Mouse (Mus musculus): ENCODE results near the gene Trpm8. TPM values are rescaled to one million over a fixed set of nuclear protein-coding genes. Genes with fewer than 3 reads are reported as not detected.
A peak's percentile ranks its signal among the peaks of the same experiment; 100 is the strongest.

Trpm8 gene
- polyA plus RNA-seq, 1 experiment from 2014 or later: not detected

DNA sequence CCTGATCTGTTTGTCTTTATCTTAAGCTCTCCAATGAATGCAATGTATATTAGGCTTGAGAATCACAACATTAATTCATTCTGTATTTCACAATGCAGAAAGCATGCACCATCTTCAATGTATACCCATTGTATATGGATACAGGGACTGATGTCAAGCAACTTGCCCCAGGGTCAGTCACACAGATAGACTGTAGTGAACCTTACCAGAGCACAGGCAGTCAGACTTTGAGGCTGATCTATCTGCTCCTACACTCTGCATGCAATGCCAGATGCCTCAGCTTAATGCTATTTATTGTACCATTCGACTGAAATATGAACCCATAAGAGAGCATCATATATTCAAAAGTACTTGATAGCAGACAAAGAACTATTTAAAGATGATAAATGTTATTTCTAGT, 13.1 kb downstream of the Trpm8 start:
- no peak overlapping the region for H3K27ac ChIP-seq
- no peak overlapping the region for H3K9ac ChIP-seq
- H3K27me3 ChIP-seq: no peaks in the 10 kb centered on the region
- no peaks in the 10 kb centered on the region for H3K36me3 ChIP-seq (replicated peaks)
- no peak for ATAC-seq (ENCODE audit: low FRiP score)
- no peaks in the 10 kb centered on the region for H3K4me1 ChIP-seq
- no peak overlapping the region for H3K4me2 ChIP-seq
- no peak overlapping the region for H3K4me3 ChIP-seq (replicated peaks)
- peaks cover 70% of the 10 kb centered on the region for H3K9me3 ChIP-seq
- WGBS: 74% methylated on average over 1 of the region's 1 CpGs

DNA sequence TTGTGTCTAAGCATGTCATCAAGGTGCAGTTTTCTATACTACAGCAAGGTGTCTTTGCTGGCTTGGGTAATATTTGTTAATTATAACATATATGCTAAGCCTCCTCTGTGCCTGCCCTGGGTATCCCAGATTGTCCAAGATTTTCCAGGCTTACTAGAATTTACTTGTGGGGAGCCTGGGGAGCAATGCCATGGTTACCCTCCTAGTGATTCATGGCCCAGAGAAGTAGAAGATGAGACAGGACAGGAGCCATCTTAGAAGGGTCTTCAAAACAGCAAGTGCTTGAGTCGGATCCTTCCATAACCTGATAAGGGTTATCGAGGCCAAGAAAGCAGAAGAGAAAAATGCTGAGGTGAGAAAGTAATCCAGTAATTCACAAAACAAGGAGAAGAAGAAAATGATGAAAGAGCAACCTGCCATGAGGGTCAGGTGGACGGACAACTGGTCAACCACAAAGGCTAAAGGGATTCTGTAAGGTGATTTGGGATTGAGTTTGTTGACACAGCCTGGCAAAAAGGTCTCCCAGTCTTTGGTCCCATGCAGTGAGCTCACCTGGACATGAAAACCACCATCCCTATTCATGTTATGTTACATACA, 14.0 kb downstream of the Trpm8 start:
- no peaks in the 10 kb centered on the region for H3K4me1 ChIP-seq
- H3K27ac ChIP-seq: no peak overlapping the region
- H3K27me3 ChIP-seq: no peaks in the 10 kb centered on the region
- WGBS: 63% methylated on average over 3 of the region's 3 CpGs
- ATAC-seq (ENCODE audit: low FRiP score): no peak
- H3K4me2 ChIP-seq: no peak overlapping the region
- no peaks in the 10 kb centered on the region for H3K36me3 ChIP-seq (replicated peaks)
- H3K9ac ChIP-seq: no peak overlapping the region
- no peak overlapping the region for H3K4me3 ChIP-seq (replicated peaks)
- peaks cover 70% of the 10 kb centered on the region for H3K9me3 ChIP-seq

DNA sequence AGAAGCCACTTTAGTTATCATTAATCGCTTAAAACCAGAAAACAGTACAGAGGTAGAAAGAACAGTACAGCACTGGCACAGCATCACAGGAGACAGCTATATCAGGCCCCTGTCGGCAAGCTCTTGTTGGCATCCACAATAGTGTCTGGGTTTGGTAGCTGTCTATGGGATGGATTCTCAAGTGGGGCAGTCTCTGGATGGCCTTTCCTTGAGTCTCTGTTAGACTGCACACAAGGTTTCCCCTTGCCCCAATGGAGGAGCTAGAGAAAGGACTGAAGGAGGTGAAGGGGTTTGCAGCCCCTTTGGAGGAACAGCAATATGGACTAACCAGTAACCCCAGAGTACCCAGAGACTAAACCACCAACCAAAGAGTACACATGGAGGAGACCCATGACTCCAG, 14.6 kb downstream of the Trpm8 start:
- no peaks in the 10 kb centered on the region for H3K27me3 ChIP-seq
- H3K4me2 ChIP-seq: no peak overlapping the region
- no peak overlapping the region for H3K9ac ChIP-seq
- no peak overlapping the region for H3K27ac ChIP-seq
- peaks cover 68% of the 10 kb centered on the region for H3K9me3 ChIP-seq
- no peaks in the 10 kb centered on the region for H3K4me1 ChIP-seq
- 56% methylated on average over 2 of the region's 2 CpGs for WGBS
- no peak overlapping the region for H3K4me3 ChIP-seq (replicated peaks)
- no peak for ATAC-seq (ENCODE audit: low FRiP score)
- H3K36me3 ChIP-seq (replicated peaks): no peaks in the 10 kb centered on the region

DNA sequence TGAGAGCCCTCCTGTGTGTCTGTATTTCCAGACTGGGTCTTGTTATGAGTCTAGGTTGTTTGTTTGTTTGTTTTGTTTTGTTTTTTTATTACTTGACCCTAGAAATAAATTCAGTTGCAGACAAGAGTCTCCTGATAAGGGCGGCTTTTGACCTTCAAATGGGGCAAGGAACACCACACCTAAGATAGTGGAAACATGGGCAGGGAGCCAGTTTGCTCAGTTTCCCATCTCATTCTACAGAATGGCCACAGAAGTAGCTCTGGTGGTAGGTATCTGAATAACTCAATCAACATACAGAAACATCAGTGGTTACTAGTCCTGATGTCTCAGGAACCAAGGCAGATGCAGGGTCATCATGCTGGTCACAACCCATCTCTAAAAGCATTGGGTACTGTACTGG, 17.2 kb downstream of the Trpm8 start:
- WGBS: 15% methylated on average over 1 of the region's 1 CpGs
- H3K9ac ChIP-seq: no peak overlapping the region
- ATAC-seq (ENCODE audit: low FRiP score): no peak
- no peak overlapping the region for H3K4me2 ChIP-seq
- H3K27ac ChIP-seq: no peak overlapping the region
- no peaks in the 10 kb centered on the region for H3K4me1 ChIP-seq
- no peaks in the 10 kb centered on the region for H3K36me3 ChIP-seq (replicated peaks)
- no peak overlapping the region for H3K4me3 ChIP-seq (replicated peaks)
- H3K9me3 ChIP-seq: peaks cover 69% of the 10 kb centered on the region
- no peaks in the 10 kb centered on the region for H3K27me3 ChIP-seq

DNA sequence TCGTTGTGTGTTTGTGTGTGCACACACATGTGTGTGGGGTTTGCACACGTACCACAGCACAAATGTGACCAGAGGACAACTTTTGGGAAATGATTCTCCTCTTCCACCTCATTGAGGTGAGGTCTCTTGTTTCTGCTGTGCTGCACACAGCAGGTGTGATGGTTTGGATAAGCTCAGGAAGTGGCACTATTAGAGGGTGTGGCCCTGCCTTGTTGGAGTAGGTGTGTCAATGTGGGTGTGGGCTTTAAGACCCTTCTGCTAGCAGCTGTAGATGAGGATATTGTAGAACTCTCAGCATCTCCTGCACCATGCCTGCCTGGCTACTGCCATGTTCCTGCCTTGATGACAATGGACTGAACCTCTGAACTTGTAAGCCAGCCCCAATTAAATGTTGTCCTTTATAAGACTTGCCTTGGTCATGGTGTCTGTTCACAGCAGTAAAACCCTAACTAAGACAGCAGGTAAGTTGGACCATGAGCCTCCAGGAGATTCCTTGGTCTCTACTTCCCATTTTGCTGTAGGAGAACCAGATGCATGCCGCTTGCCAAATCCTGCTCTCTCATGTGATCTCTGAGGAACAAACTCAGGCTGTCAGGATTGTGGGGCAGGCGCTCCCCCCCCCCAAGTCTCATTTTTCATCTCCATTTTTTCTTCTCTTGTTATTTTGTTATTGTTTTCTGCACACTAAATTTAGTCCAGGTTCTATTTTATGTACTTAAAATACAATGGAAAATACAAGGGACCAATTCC, 18.9 kb downstream of the Trpm8 start:
- Histone ChIP-seq H3K4me3 (replicated peaks) (no peak overlapping the region), H3K27me3 (no peaks in the 10 kb centered on the region), H3K27ac (no peak overlapping the region), H3K4me2 (no peak overlapping the region), H3K9me3 (peaks cover 73% of the 10 kb centered on the region), H3K9ac (no peak overlapping the region), H3K4me1 (no peaks in the 10 kb centered on the region), H3K36me3 (replicated peaks) (no peaks in the 10 kb centered on the region)
- WGBS: 76% methylated on average over 4 of the region's 4 CpGs
- ATAC-seq (ENCODE audit: low FRiP score): no peak

DNA sequence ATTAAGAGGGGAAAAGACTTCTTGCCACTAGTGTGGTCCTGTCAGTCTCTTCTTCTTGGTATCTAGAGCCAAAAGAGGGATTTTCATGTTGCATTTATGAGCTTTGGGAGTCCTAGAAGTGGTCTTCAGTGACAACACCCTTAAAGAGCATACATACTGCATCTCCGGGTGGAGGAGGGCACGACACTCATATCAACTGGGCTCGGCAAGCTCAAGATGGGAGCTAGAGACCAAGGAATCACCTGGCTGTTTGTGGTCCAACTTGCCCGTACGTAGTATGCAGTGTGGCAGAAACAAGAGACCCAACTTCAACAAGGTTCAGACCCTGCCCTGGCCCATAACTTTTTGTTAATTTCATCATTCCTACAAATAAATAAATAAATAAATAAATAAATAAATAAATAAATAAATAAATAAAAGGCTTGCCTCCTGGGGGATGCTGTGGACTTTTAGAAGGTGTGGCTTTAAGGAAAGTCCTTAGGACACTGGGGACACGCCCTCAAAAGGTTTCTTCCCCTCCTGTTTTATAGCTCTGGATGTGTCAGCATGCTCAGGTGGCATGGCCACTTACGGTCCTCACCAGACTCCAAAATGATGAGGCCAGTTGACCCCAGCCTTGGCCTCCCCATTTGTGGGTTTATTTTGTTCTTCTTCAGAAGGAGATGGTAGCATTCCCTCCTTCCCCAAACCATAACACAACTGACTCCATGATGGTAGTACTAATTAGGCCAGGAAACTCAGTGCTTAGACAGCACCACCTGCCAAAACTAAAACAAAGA, 20.2 kb downstream of the Trpm8 start:
- Histone ChIP-seq H3K27me3 (no peaks in the 10 kb centered on the region), H3K36me3 (replicated peaks) (no peaks in the 10 kb centered on the region), H3K27ac (no peak overlapping the region), H3K4me1 (no peaks in the 10 kb centered on the region), H3K4me2 (no peak overlapping the region), H3K9me3 (peaks cover 77% of the 10 kb centered on the region), H3K9ac (no peak overlapping the region), H3K4me3 (replicated peaks) (no peak overlapping the region)
- ATAC-seq (ENCODE audit: low FRiP score): no peak
- WGBS: 65% methylated on average over 7 of the region's 7 CpGs

DNA sequence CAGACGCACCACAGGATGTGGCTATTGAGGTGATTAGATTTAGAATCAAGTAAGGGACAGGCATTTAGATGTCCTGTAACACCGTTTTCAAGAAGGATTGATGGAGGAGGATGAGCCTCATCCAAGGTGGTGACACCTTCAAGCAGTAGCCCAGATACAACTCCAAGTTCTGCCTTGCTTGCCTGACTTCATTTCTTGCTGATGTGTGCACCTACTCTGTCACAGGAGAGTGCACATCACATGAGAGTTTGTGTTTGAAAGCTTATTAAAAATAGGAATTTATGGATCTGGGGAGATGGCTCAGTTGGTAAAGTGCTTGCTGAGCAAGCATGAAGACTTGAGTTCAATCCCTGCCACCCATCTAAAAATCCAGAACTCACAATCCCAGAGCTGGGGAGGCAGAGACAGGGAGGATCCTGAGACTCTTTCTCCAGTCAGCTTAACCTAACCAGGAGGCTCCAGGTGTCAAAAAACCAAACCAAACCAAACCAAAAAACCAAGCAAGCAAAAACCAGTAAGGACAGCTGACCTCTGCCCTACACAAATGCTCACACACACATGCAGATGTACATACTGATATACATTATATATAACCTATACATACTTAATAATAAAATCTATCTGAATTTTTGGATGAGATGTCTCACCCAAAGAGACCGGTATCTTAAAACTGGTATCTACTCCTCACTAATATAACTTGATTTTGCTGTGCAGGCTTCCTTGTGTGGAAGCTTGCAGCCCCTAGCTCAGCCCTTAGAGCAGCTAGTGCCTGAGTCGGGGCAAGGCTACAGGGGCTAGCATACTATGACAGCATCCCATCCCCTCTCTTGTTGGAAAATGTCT, 21.4 kb downstream of the Trpm8 start:
- ATAC-seq (ENCODE audit: low FRiP score): no peak
- Histone ChIP-seq H3K9ac (no peak overlapping the region), H3K4me2 (no peak overlapping the region), H3K4me3 (replicated peaks) (no peak overlapping the region), H3K27ac (no peak overlapping the region), H3K4me1 (no peaks in the 10 kb centered on the region), H3K27me3 (no peaks in the 10 kb centered on the region), H3K9me3 (peaks cover 86% of the 10 kb centered on the region), H3K36me3 (replicated peaks) (no peaks in the 10 kb centered on the region)
- 63% methylated on average over 4 of the region's 4 CpGs for WGBS

DNA sequence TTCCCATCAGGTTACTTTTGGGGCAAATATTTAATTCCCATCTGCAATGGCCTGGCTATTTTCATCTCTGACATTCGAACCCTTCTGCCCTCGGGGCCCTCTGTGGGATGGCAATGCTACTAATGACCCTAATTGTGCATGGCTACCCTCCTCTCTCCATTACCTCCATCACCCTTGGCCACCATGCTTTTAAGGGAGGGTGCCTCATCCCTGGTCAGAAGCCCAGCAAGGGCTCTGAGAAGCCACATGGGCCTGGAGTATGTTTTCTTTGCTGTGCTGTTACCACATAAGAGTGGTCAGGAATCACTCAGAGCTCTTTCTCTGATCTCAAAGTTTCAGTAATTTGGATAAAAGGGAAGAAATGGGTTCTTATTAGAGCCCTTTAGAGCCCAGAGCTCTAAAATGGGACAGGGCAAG, 22.1 kb downstream of the Trpm8 start:
- no peak overlapping the region for H3K4me3 ChIP-seq (replicated peaks)
- no peaks in the 10 kb centered on the region for H3K36me3 ChIP-seq (replicated peaks)
- WGBS: 82% methylated on average over 2 of the region's 2 CpGs
- no peaks in the 10 kb centered on the region for H3K4me1 ChIP-seq
- no peaks in the 10 kb centered on the region for H3K27me3 ChIP-seq
- ATAC-seq (ENCODE audit: low FRiP score): no peak
- peaks cover 88% of the 10 kb centered on the region for H3K9me3 ChIP-seq
- no peak overlapping the region for H3K27ac ChIP-seq
- no peak overlapping the region for H3K4me2 ChIP-seq
- H3K9ac ChIP-seq: no peak overlapping the region

DNA sequence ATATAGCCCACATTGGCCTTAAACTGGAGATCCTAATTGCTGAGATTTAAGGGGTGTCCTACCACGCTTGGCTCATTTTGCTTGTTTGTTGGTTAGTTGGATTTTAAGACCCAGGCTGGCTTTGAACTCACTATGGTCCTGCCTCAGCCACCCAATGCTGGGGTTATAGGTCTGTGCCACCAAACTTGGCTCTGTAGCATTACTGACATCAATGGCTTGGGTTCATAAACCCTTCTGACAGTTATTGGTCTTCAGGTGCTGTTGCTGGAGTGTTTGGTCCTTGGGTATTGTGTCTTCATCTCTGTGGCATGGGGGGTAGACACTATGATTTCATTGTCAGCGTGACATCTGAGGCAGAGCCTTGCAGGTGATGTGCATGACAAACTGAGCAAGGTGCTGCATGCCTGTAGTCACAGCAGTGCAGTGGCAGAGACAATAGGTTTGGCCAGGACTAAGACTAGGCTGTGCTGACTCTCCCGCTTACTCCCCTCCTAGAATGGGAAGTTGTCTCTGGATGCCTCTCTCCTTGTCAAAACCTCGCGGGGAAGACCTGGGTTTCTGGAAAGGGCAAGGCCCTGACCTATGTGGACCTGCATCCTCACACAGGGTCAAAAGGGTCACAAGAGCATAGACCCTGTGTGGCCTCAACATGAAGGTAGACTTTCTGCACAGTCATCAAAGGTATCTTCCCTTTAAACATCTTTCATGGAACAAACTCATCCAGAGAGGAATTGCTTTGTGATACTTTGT, 23.0 kb downstream of the Trpm8 start:
- no peaks in the 10 kb centered on the region for H3K36me3 ChIP-seq (replicated peaks)
- WGBS: 41% methylated on average over 5 of the region's 5 CpGs
- no peak overlapping the region for H3K4me3 ChIP-seq (replicated peaks)
- H3K27ac ChIP-seq: no peak overlapping the region
- no peak overlapping the region for H3K4me2 ChIP-seq
- H3K4me1 ChIP-seq: no peaks in the 10 kb centered on the region
- peaks cover 92% of the 10 kb centered on the region for H3K9me3 ChIP-seq
- ATAC-seq (ENCODE audit: low FRiP score): 0 out of 2 replicates have a peak, but pooled peaks have one; percentile 14
- H3K27me3 ChIP-seq: no peaks in the 10 kb centered on the region
- H3K9ac ChIP-seq: no peak overlapping the region

DNA sequence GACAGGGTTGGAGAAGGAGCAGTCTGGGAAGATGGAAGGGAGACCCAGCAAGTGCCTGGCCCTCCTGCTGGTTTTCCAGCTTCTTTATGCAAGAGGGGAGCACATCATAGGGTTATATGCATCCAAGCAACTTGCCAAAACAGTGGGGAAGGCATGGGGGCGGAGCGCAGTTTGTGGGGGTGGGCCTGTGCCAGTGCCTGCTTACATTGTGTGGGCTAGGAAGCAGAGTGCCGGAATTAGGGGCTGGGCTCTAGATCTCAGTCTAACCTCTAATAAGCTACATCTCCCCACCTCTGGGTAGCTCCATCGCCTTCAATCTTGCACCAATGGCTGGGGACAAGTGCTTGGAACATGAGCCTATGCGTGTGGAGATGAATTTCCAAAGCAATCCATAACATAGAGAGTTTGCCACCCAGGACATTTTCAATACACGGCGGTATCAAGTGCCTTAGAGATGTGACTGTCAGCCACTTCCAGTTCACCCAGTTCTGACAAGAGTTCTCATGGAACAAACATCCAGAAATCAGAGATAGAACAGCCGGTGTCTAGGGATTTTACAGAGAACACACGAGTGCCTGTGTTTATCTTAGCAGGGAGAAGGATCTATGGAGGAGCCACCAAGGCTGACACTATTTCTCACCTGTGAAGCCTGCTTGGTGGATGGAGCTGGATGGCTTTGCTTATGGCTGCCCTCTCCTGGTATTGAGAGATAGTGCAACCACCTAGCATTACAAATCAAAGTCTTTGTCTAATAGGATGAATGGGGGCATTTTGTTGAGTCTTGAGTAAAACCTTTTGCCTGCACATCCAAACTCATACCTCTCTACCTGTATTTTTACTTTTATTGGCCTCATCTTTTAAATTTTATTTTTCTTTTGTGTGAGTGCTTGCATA, 23.9 kb downstream of the Trpm8 start:
- no peaks in the 10 kb centered on the region for H3K27me3 ChIP-seq
- no peak overlapping the region for H3K27ac ChIP-seq
- H3K4me3 ChIP-seq (replicated peaks): no peak overlapping the region
- H3K4me2 ChIP-seq: no peak overlapping the region
- no peaks in the 10 kb centered on the region for H3K36me3 ChIP-seq (replicated peaks)
- H3K9me3 ChIP-seq: peaks cover 91% of the 10 kb centered on the region
- H3K9ac ChIP-seq: no peak overlapping the region
- WGBS: 70% methylated on average over 9 of the region's 9 CpGs
- H3K4me1 ChIP-seq: no peaks in the 10 kb centered on the region
- ATAC-seq (ENCODE audit: low FRiP score): no peak
